19 mouse cellular contexts compared by ENCODE assay signal in the genomic region with DNA sequence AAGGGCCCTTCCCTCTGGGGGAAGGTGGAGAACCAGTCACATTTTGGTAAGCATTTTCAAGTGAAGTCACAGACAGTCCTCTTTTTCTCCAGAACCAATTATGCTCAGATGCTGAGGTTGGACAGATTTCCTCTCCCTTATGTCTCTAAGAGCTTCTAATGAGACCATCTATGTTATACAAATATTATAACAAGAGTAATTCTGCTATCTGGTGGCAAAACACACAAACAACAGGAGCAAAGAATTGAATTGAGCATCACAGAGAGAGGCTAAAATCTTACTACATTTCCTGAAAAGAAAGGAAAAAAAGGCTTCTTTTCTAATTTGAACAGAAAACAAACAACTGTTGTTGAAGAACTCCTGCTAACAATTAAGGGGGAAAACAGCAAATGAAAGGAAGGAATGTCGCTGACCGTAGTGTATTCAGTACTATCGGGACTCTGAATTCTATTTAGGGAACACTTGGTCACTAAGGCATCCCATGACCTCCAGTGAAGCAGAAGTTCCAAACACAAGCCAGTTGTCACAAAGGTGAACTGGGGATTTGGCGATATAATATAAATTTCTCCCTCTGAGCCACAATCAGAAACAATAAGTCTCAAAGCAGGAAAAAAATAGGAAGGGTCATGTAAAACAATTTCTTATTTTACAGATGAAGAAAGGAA. TPM values are rescaled to one million over a fixed set of nuclear protein-coding genes. Genes with fewer than 3 reads are reported as not detected.
A peak's percentile ranks its signal among the peaks of the same experiment; 100 is the strongest.
DNase-seq lines count a peak whose midpoint lies in the region; ATAC-seq and TF ChIP-seq lines count a peak whose summit lies in the region.
"Had no signal": no experiment of that assay in that cellular context is flagged by ENCODE, and none has a peak within 500 bp of the region (broad histone marks: within the 10 kb centered on the region; RNA-seq: fewer than 3 reads in every experiment).

No protein-coding gene starts in this region.

- peak; percentile 45; the same call in 1 of the 2 replicates for ATAC-seq in forebrain, postnatal 0 days
- ATAC-seq in forebrain, embryonic 11.5 days (replicated peaks; ENCODE audit: low FRiP score), result no peak
- ATAC-seq in hindbrain, embryonic 16.5 days, result 0 out of 2 replicates have a peak, but pooled peaks have one; percentile 42
- 0 out of 2 replicates have a peak, but pooled peaks have one; percentile 65 for ATAC-seq in heart, embryonic 16.5 days (replicated peaks; ENCODE audit: extremely low read depth, insufficient read depth, low FRiP score)
- ATAC-seq in erythroid progenitor cell, adult 5-6 weeks (replicated peaks; ENCODE audit: low FRiP score, poor library complexity, severe bottlenecking), result no peak

- 41% methylated on average over 4 of the region's 4 CpGs for WGBS in forebrain, postnatal 0 days
- 55% methylated on average over 4 of the region's 4 CpGs for WGBS in forebrain, embryonic 11.5 days
- 42% methylated on average over 4 of the region's 4 CpGs for WGBS in hindbrain, embryonic 16.5 days
- WGBS in hindbrain, embryonic 10.5 days, result 46% methylated on average over 4 of the region's 4 CpGs
- WGBS in heart, embryonic 16.5 days, result 32% methylated on average over 4 of the region's 4 CpGs

- H3K9me3 ChIP-seq in forebrain, postnatal 0 days (ENCODE audit: low read length), result no peaks in the 10 kb centered on the region
- no peaks in the 10 kb centered on the region for H3K9me3 ChIP-seq in forebrain, embryonic 11.5 days (ENCODE audit: control insufficient read depth, low read length)
- no peaks in the 10 kb centered on the region for H3K9me3 ChIP-seq in hindbrain, embryonic 16.5 days (ENCODE audit: control insufficient read depth, low read length)
- no peaks in the 10 kb centered on the region for H3K9me3 ChIP-seq in hindbrain, embryonic 10.5 days
- no peaks in the 10 kb centered on the region for H3K9me3 ChIP-seq in heart, embryonic 16.5 days (replicated peaks; ENCODE audit: control insufficient read depth, low read length)
- H3K9me3 ChIP-seq: embryonic facial prominence, embryonic 13.5 days; hindbrain, embryonic 13.5 days; limb, embryonic 13.5 days had no signal

- H3K27ac ChIP-seq in forebrain, postnatal 0 days (ENCODE audit: low read depth, low read length), result no peak overlapping the region
- no peak overlapping the region for H3K27ac ChIP-seq in forebrain, embryonic 11.5 days (ENCODE audit: low read depth, low read length)
- H3K27ac ChIP-seq in hindbrain, embryonic 16.5 days (ENCODE audit: low read depth, low read length), result no peak overlapping the region
- H3K27ac ChIP-seq in hindbrain, embryonic 10.5 days, result no peak overlapping the region
- peak overlapping the region; percentile 46; the same call in 1 of the 2 replicates for H3K27ac ChIP-seq in heart, embryonic 16.5 days (ENCODE audit: low read length)
- H3K27ac ChIP-seq: embryonic facial prominence, embryonic 13.5 days; hindbrain, embryonic 13.5 days; limb, embryonic 13.5 days; liver, embryonic 14.5 days had no signal

- DNase-seq in forebrain, postnatal 0 days, result peak; percentile 31
- no peak for DNase-seq in forebrain, embryonic 11.5 days (ENCODE audit: low spot score)
- DNase-seq in hindbrain, embryonic 10.5 days (ENCODE audit: low spot score), result no peak
- DNase-seq in 3T3-L1 (ENCODE audit: low read depth, low spot score), result peak; percentile 3
- no peak for DNase-seq in adrenal gland, adult (ENCODE audit: inconsistent age in 2 of 2, low spot score in 1 of 2)
- DNase-seq: adrenal gland, postnatal 25 days; cerebellum, adult 9-11 months; gastrocnemius, postnatal 14 days; kidney, adult 11 months; kidney, postnatal 25 days; lung, postnatal 10 days; right cerebral cortex, postnatal 25 days had no signal

- no peaks in the 10 kb centered on the region for H3K4me1 ChIP-seq in forebrain, postnatal 0 days (ENCODE audit: insufficient read depth)
- H3K4me1 ChIP-seq in forebrain, embryonic 11.5 days (replicated peaks; ENCODE audit: control insufficient read depth, insufficient read depth, low read length), result no peaks in the 10 kb centered on the region
- H3K4me1 ChIP-seq in hindbrain, embryonic 16.5 days (ENCODE audit: control insufficient read depth, insufficient read depth, low read depth, low read length), result no peaks in the 10 kb centered on the region
- H3K4me1 ChIP-seq in hindbrain, embryonic 10.5 days (replicated peaks), result no peaks in the 10 kb centered on the region
- peaks cover 5% of the 10 kb centered on the region for H3K4me1 ChIP-seq in heart, embryonic 16.5 days (ENCODE audit: control insufficient read depth, insufficient read depth, low read length)
- H3K4me1 ChIP-seq: embryonic facial prominence, embryonic 13.5 days; hindbrain, embryonic 13.5 days; limb, embryonic 13.5 days had no signal

- H3K4me3 ChIP-seq in forebrain, postnatal 0 days (ENCODE audit: low read depth, low read length), result no peak overlapping the region
- H3K4me3 ChIP-seq in forebrain, embryonic 11.5 days (ENCODE audit: low read depth, low read length), result no peak overlapping the region
- no peak overlapping the region for H3K4me3 ChIP-seq in hindbrain, embryonic 16.5 days (ENCODE audit: low read length)
- no peak overlapping the region for H3K4me3 ChIP-seq in hindbrain, embryonic 10.5 days
- H3K4me3 ChIP-seq in heart, embryonic 16.5 days (ENCODE audit: low read length), result no peak overlapping the region
- H3K4me3 ChIP-seq: embryonic facial prominence, embryonic 13.5 days; hindbrain, embryonic 13.5 days; limb, embryonic 13.5 days had no signal

- no peak overlapping the region for H3K4me2 ChIP-seq in forebrain, postnatal 0 days (ENCODE audit: low read depth)
- H3K4me2 ChIP-seq in forebrain, embryonic 11.5 days (ENCODE audit: low read depth, low read length, severe bottlenecking), result no peak overlapping the region
- H3K4me2 ChIP-seq in hindbrain, embryonic 16.5 days (ENCODE audit: low read length), result no peak overlapping the region
- H3K4me2 ChIP-seq in heart, embryonic 16.5 days (ENCODE audit: low read depth, low read length), result 0 out of 2 replicates have a peak overlapping the region, but pooled peaks have one; percentile 21
- H3K4me2 ChIP-seq: embryonic facial prominence, embryonic 13.5 days; hindbrain, embryonic 13.5 days; limb, embryonic 13.5 days had no signal

- no peak overlapping the region for H3K9ac ChIP-seq in forebrain, postnatal 0 days
- H3K9ac ChIP-seq in forebrain, embryonic 11.5 days (ENCODE audit: low read length), result no peak overlapping the region
- no peak overlapping the region for H3K9ac ChIP-seq in hindbrain, embryonic 16.5 days (ENCODE audit: low read depth, low read length)
- H3K9ac ChIP-seq in heart, embryonic 16.5 days (ENCODE audit: low read length), result no peak overlapping the region
- H3K9ac ChIP-seq: embryonic facial prominence, embryonic 13.5 days; hindbrain, embryonic 13.5 days; limb, embryonic 13.5 days; liver, embryonic 14.5 days had no signal

- TF ChIP-seq CTCF in forebrain, postnatal 0 days (IDR thresholded peaks at IDR 0.05; ENCODE audit: low read depth), result peak; percentile 50

- H3K27me3 ChIP-seq in forebrain, postnatal 0 days (ENCODE audit: insufficient read depth, low read length), result no peaks in the 10 kb centered on the region
- H3K27me3 ChIP-seq in forebrain, embryonic 11.5 days (ENCODE audit: control insufficient read depth, insufficient read depth, low read length), result no peaks in the 10 kb centered on the region
- no peaks in the 10 kb centered on the region for H3K27me3 ChIP-seq in hindbrain, embryonic 16.5 days (replicated peaks; ENCODE audit: control insufficient read depth, insufficient read depth, low read length)
- H3K27me3 ChIP-seq in hindbrain, embryonic 10.5 days (ENCODE audit: insufficient read depth, poor library complexity, severe bottlenecking), result no peaks in the 10 kb centered on the region
- no peaks in the 10 kb centered on the region for H3K27me3 ChIP-seq in heart, embryonic 16.5 days (ENCODE audit: control insufficient read depth, insufficient read depth, low read length)
- H3K27me3 ChIP-seq: embryonic facial prominence, embryonic 13.5 days; hindbrain, embryonic 13.5 days; limb, embryonic 13.5 days had no signal

- H3K36me3 ChIP-seq in forebrain, postnatal 0 days (ENCODE audit: insufficient read depth), result no peaks in the 10 kb centered on the region
- H3K36me3 ChIP-seq in forebrain, embryonic 11.5 days (ENCODE audit: control insufficient read depth, insufficient read depth, low read length), result no peaks in the 10 kb centered on the region
- H3K36me3 ChIP-seq in hindbrain, embryonic 16.5 days (ENCODE audit: control insufficient read depth, insufficient read depth, low read length), result no peaks in the 10 kb centered on the region
- no peaks in the 10 kb centered on the region for H3K36me3 ChIP-seq in hindbrain, embryonic 10.5 days
- no peaks in the 10 kb centered on the region for H3K36me3 ChIP-seq in heart, embryonic 16.5 days (ENCODE audit: control insufficient read depth, insufficient read depth)
- H3K36me3 ChIP-seq: embryonic facial prominence, embryonic 13.5 days; hindbrain, embryonic 13.5 days; limb, embryonic 13.5 days had no signal

RNA-seq across cellular contexts. Expression of a gene that starts 42.4 kb away (rescaled TPM):
- 1.5 and 8.2 TPM in 2 replicates for total RNA-seq in forebrain, postnatal 0 days (2014; rRNA removed)
- 1.4 TPM in 1 of 2 replicates, not detected in the other for polyA plus RNA-seq in forebrain, postnatal 0 days (2015; fragmentation: Nextera tagmentation; extraction: Ambion mirVana)
- 2.1 and 3.4 TPM in 2 replicates for polyA plus RNA-seq in forebrain, embryonic 11.5 days (2014; fragmentation: Nextera tagmentation; extraction: Ambion mirVana)
- 0.81 and 1.1 TPM in 2 replicates for polyA plus RNA-seq in hindbrain, embryonic 16.5 days (2015; fragmentation: Nextera tagmentation; extraction: Ambion mirVana)
- 1.8 TPM in 1 of 2 replicates, not detected in the other for polyA plus RNA-seq in hindbrain, embryonic 10.5 days (2016; fragmentation: Nextera tagmentation; extraction: Ambion mirVana)
- 4.4 TPM in 1 of 2 replicates, not detected in the other for polyA plus RNA-seq in heart, embryonic 16.5 days (2015; fragmentation: Nextera tagmentation; extraction: Ambion mirVana)
- 6.3 and 8.3 TPM in 2 replicates for total RNA-seq in erythroid progenitor cell, adult 5-6 weeks (2015; ENCODE audit: low replicate concordance)
- 4.3 TPM in 1 of 2 replicates, not detected in the other for total RNA-seq in erythroid progenitor cell, adult 5-6 weeks (2017; ENCODE audit: low replicate concordance)
- polyA plus RNA-seq: hindbrain, embryonic 13.5 days had no signal

Comparison
In these comparisons a context has a peak if more than half of its experiments do, and no peak if none do; other contexts are left out.
1. ATAC-seq: peak in forebrain, postnatal 0 days (single experiment), hindbrain, embryonic 16.5 days (single experiment) and heart, embryonic 16.5 days (single experiment); none in forebrain, embryonic 11.5 days (single experiment) and erythroid progenitor cell, adult 5-6 weeks (single experiment).
2. DNase-seq: peak in forebrain, postnatal 0 days (single experiment) and 3T3-L1 (single experiment); none in forebrain, embryonic 11.5 days (single experiment), hindbrain, embryonic 10.5 days (single experiment) and adrenal gland, adult (0 of 2).